Mouse (Mus musculus): ENCODE results near the gene Cwc25.

GRCm38 (mm10) chr11:97714356-97714755 lies 52.0 kb downstream of the Cwc25 start:
- TF ChIP-seq CTCF (IDR thresholded peaks at IDR 0.05; ENCODE audit: control insufficient read depth, insufficient read depth, insufficient read length) (no peak), CEBPB (IDR thresholded peaks at IDR 0.05; ENCODE audit: low read depth) (no peak), MYOD1 (IDR thresholded peaks at IDR 0.05; ENCODE audit: control insufficient read depth, insufficient read length, low read depth) (no peak), USF1 (IDR thresholded peaks at IDR 0.05; ENCODE audit: low read depth) (no peak), MYOG (IDR thresholded peaks at IDR 0.05; ENCODE audit: control insufficient read depth, extremely low read depth, insufficient read length) (no peak), MAX (IDR thresholded peaks at IDR 0.05) (no peak)

All from C2C12 (cell line).